Mouse (Mus musculus) liver, adult 10 weeks (tissue): ENCODE measurements around the gene Nckap1. TPM values are rescaled to one million over a fixed set of nuclear protein-coding genes. Genes with fewer than 3 reads are reported as not detected.

Source experiments
- polyA plus RNA-seq: library from polyadenylated mRNA; stranded (reverse); fragments of 350-450 nt; fragmentation: Illumina TruSeq; extraction: RNeasy Lipid Tissue Mini Kit (QIAGEN cat#74804); gene quantifications from one replicate; pipeline ENCODE4 v1.2.3, GENCODE M21; 2014; ENCODE audit warnings: low read depth, low replicate concordance

The Nckap1 gene
- polyA plus RNA-seq: 126 TPM

DNA sequence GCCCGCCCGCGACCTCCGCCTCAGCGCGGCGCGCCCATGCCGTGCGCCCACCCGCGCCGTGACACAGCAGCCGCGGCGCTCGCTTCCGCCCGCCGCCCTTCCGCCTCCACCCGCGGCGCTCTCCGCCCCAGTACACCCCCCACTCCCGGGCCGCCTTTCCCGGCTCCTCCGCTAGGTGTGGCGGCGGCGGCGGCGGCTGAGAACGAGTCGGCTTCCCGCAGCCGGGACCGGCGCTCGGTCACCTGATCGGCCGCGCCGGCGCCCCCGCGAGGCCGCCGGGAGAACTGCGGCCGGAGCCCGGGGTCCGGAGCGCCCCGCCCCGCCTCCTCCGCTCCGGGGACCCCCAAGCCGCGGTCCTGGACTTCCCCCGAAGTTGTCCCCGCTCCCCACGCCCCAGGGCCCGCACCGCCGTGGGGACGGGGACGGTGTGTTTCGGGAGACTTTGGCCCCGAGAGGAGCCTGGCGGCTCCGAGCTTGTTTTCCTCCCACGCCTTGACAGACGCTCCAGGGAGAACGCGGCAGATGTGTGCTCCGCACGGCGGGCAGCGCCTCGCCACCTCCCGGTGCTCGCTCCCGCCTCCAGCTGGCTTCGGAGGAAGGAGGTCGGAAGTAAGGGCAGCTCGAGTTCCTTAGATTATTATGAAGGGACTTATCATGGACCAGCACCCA is at the start of gene Nckap1:
Gene Nckap1, minus strand, starts transcription at position 338 of the 669 bp plus-strand sequence.

GRCm38 (mm10) chr2:80616854-80617737 is 35.9 kb upstream of the Nckap1 start, which contains the start of the genes Dusp19 and Nup35:
Gene Dusp19, plus strand, starts transcription at chr2:80617045.
Gene Nup35, plus strand, starts transcription at chr2:80617236.

Other genes starting within 250 kb of the Nckap1 start
- 1.4 TPM for gene Frzb, start 133.8 kb downstream of the Nckap1 start, polyA plus RNA-seq
- 8.3 TPM for gene Dusp19, start 35.7 kb upstream of the Nckap1 start, polyA plus RNA-seq
- gene Nup35, start 35.9 kb upstream of the Nckap1 start, polyA plus RNA-seq: 9.9 TPM